Mouse (Mus musculus) left cerebral cortex, adult 11 months (tissue): ENCODE measurements around the gene Heatr5a.

Experiments
- DNase-seq: peaks from one replicate; pipeline ENCODE4 v3.0.0; 2022; ENCODE audit warnings: low spot score

The Heatr5a gene

DNA sequence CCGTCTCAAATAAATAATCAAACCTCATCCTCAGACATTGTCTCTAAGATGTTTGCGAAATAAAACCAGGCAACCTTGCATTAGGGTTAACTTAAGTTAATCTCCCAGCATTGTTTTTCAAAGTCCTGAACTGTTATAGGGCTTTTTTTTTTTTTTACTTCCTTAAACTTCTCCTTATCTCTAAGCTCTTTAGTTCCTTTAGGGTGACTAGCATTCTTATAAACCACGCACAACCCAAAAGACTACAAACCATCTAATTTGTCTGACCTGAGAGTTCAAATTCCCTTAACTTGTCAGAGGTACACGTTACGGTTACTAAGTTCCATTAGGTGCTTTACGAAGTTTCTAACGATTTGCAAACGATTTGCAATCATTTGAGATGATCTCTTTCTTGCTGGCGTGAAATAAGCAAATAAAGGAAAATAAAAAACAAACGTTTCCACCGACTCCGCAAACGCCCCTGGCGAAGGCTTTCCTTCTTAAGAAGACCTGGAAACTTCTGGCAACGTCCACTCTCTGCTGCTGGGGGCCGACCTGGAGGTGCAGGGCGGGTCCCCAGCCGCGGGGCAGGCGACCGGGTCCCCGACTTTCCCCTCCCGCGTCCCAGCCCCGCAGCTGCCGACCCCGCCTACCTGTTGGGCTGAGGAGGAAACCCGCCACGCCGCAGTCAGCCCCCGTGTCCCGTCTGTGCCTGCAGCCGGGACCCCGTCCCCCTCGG is 610 bp downstream of the Heatr5a start:
- DNase-seq, result no peak

DNA sequence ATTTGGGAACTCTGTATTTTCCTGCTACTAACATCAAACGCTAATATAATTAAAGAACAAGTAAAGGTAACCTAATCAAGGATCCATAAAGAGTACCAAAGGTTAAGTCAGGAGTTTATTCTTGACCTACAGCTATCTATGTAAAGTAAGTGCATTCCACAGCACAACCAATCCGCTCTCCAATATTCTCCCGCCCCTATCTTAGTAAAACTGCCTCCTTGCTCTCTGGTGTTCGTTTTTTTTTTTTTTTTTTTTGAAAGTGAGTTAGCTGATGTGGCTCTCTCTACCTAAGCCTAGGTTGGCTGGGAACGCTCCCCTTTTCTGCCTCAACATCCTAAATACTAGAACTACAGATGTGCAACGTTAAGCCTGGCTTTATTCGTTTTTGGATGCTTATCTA is 1.2 kb downstream of the Heatr5a start:
- DNase-seq, result no peak

DNA sequence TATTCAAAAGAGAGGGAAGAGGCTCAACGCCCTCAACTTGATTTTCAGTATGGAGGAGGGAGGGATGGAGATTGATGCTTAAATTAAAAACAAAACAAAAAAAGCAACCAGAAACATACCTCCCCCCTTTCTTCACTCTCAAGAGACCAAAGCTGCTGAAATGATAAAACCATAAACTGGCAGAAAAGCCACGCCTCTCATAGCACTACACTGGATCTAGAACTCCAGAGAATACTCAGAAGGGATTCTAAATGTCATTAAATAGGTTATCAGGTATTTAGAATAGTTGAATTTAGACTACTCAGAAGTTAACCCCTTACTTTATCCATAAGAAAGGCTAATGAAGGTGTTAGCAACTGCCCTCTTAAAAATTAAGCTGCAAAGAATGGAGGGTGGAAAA is 2.0 kb downstream of the Heatr5a start:
- DNase-seq, result no peak

DNA sequence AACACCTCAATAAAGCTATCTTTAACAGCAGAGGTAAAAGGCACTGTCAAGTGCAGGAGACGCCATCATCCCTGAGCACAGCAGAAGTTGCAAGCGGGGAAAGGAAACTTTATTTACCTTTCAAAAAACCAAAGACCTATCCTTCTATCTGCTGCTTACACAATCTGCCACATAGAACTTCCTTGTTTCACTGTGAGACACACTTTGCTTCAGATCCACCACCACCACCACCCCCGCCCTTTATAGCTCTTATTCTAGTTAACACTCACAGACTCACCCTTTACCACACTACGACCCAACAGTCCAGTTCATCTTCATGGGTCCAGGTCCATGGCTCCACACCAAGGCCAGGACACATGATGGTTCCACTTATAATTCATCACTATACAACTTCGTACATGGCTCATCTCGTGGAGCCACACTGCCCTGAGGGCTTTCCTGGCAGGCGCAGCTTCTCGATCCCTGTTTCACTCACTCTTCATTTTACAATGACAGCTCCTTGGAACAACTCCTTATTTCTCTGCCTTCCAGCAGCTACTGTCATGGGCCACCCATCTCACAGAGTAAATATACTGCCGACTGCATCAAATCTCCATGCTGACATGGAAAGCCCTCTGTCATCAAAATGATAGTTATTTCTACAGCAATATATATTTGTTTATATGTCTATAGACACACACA is 3.1 kb downstream of the Heatr5a start:
- no peak for DNase-seq

DNA sequence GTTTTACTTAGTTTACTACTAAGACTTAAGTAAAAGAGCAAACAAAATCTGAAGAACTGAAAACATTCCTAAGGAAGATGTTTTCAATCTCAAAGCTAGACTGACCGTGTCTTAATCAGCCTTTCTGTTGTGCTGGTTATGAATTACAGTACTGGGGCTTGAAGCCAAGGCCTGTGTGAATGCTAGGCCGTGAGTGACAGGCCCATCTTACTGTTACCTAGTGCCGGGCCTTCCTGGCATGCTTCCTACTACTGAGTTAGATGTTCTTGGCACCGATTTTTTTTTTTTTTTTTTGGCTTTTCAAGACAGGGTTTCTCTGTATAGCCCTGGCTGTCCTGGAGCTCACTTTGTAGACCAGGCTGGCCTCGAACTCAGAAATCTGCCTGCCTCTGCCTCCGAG is 13.5 kb downstream of the Heatr5a start:
- no peak for DNase-seq

DNA sequence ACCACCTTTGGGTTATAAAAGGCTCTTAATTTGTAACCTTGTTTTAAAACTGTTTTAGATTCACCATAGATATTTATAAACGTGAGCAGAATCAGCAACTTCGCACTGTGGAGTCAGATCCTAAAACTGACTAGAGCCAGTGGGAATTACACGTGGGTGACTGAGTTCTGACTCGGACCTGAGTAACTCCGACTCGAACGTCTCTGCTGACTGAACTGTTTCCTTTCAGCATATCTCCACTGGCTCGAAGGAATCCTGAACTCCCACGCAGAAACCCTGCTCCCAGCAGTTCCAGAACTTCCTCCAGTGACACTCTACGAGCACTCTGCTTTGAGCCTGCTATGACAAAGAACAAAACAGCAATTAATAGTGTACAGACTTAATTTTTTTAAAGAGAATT is 18.8 kb downstream of the Heatr5a start:
- no peak for DNase-seq

DNA sequence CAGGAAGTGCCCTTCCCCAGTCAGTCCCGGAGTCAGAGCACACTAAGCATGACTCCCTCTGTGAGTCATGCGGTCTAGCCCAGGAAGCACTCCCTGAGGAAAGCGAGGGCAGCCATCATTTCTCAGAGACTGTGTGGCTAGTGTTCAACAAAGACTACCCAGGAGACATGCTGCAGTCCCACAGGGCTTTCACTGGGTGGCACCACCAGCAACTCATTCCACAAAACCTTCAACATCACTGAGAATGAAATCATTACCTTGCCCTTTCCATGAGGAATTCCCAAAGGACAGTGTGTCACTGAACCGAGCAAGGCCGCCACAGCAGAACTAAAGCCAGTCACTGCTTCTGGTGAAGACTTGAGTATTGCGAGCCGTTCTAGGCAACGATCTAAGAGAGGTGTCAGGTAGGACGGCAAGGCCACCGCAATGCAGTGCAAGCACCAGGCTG is 23.6 kb downstream of the Heatr5a start:
- no peak for DNase-seq

DNA sequence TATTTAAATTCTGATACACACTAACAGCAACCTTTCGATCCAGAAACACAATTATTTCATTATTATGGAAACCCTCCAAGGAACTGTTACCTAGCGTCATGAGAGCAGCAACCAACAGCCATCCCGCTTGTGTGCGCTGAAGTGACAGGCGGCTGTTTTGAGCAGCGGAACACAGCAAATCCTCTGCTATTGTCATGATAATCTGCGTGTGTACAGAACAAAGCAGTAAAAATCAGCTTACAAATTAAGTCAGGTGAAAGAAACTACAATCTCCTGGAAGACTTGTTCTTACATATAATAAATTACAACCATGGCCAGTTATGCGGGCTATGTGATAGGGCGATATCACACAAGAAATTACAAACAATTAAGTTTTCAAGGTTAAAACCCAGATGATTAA is 25.8 kb downstream of the Heatr5a start:
- DNase-seq, result no peak

DNA sequence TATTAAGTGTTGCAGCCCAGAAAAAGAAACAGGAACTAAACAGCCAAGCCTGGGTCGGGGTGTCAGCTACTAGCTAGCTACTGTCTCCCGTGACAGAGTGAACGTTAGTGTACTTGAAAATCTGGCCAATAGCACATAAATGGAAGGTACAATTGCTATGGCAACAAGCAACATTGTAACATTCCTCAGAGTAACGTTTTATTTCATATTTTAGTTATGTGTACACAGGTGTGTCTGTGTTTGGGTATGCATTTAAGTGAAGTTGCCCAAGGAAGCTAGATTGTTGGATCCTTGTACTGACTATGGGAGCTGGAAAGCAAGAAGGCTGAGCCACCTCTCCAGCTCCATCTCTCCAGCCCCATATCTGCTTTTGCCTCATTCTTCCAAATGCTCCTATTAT is 31.3 kb downstream of the Heatr5a start:
- DNase-seq, result no peak

DNA sequence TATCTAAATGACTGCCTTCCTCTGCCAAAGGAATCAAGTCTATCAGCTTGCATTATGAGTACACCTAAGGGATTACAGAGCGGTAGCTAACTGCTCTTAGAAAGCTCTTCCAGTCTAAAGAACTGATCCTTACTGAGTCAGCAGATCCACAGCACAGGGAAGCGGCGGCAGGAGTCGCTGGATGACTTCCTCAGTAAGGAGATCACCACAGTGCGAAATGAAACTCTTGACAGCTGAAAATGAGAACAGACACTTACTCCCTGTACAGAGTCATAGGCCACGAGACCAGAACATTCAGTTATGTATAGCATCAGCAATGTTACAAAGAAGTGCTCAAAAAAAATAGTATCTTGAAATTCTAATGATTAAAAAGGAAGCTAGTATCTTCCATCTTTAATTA is 33.2 kb downstream of the Heatr5a start:
- no peak for DNase-seq

DNA sequence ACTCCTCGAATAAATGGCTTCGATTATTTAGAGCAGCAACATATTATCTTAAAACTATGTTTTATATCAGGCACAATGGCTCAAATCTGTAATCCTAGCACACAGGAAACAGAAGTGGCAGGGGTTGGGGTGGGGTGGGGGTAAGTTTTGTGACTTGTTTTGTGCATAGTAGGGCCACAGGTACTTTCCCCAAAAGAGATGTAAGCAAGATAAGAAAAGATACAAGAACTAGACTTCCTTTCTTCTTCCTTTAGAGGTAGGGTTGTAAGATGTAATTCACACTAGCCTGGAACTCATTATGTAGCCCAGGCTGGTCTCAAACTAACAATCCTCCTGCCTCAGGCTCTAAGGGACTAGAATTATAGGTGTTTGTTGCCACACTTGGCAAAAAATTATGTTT is 41.5 kb downstream of the Heatr5a start:
- no peak for DNase-seq

DNA sequence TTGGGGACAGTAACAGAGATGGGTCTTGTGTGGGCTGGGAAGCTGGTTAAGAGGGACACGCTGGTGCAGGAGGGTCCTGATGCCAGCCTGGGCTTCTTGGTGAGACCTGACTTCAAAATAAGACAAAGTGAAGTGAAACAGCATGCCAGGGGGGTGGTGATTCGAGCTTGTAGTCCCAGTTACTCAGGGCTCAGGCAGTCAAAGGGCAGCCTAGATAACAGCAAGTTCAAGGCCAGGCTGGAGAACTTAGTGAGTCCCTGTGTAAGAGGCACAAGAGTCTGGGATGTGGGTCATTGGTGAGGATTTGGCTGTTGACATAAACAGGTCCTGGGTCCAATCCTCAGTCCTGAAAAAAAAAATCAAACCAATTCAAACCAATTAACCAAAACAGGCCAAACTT is 53.9 kb downstream of the Heatr5a start:
- no peak for DNase-seq

DNA sequence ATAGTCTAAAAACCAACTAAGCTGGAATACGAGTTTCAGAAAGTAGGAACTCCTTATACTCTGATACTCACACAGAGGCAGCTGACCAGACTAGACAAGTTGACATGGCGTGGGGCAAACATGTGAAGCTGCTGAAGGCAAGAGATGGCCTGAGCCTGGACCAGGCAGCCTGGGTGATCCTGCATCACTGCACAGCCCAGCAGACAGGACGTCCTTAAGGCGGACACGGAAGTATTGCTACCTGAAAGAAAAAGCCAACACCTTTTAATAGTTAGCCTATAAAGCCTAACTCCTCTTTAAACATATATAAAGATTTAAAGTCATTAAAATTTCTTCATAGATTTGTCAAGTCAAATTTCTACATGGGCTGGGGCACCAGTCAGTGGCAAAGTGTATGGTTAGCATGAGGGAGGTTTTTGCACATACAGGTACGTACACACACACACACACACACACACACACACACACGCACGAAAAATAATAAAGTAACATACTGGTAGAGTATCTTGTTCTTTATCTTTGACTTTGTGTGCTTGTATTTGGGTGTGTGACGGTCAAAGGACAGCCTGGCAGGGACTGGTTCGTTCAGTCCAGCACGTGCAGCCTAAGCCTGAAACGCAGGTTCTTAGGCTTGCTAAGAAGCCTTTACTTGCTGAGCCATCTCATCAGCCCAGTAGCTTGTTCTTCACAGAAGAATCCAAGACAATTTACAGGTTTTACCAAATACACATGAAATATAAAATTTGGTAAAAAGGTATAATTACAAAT is 56.0 kb downstream of the Heatr5a start:
- no peak for DNase-seq

DNA sequence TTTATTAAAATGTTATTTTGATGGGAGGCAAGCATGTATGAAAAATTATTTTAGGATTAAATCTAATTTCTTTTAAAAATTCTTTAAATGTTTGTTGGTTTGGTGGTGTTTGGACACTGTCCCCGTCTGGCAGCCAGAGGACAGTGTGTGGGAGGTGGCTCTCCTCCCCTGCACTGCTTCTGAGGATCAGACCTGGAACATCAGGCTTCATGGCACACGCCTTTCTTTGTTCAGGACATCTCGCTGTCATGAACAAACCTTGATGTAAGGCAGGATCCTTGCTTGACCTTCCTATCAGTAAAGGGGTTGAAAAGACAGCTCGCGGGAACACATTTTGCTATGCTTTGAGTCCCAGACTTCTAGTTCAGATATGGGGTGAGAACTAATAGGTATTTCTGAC is 61.9 kb downstream of the Heatr5a start:
- no peak for DNase-seq

DNA sequence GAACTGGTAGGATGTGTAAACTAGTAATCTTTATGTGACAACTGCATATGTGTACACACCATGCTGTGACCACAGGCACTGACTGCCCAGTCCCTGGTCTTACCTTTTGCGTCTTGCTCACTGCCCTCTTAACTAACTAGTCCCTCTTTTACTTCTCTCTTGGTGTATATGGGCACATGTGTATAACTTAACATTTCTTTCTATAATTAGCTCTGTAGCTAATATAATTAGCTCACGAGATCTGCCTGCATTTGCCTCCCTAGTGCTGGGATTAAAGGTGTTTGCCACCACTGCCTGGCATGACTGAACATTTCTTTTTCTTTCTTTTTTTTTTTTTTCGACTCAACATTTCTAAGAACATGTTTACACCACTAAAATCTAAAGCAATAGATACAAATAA is 63.6 kb downstream of the Heatr5a start:
- no peak for DNase-seq

DNA sequence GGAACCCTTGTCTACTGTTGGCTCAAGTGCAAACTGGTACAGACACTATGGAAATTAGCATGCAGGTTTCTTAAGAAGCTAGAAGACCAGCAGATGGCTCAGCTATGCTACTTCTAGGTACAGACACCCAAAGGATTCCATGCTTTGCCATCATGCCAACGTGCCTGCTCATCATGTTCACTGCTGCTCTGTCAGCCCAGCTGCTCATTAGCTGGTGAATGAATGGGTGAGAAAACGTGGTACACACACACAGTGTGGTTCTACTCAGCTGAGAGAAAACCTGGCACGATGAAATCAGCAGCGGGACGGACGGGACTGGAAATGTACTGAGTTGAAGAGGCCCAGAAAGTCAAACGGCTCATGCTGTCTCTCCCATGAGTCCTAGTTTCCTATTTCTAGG is 70.6 kb downstream of the Heatr5a start:
- DNase-seq, result no peak

DNA sequence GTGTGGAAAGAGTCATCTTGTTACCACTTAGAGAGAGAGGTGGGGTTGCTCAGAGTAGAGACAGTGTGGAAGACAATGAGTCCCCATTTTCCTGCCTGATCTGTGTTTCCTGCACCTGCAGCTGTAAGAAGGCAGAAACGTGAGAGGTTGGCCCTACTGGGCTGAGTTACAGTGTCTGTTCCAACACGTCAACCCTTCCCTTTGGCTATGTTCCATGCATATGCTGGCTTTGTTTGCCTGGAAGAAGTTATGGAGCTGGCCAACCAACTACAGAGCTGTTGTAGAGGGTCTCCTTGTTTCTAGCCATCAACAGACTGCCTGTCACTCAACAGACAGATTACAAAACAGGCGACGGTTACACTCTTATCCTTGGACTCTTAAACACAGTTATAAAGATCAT is 74.2 kb downstream of the Heatr5a start:
- no peak for DNase-seq

DNA sequence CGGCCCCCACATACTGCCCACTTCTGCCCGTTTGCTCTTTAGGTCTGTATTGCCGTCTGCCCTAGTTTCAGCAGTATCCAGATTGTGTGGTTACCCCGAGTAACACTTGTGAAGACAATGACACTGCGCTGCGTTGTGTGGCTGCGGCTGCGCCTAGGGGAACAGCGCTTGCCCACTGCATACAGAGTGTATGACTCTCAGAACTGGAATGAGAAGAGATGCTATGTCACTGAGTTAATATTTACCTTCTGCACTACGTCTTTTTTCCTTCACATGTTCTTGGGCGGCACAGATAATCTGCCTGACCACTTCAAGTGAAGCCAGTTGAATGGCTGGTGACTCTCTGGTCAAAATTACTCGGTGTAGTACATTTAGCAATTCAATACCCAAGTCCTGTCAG is 82.5 kb downstream of the Heatr5a start:
- DNase-seq, result no peak

DNA sequence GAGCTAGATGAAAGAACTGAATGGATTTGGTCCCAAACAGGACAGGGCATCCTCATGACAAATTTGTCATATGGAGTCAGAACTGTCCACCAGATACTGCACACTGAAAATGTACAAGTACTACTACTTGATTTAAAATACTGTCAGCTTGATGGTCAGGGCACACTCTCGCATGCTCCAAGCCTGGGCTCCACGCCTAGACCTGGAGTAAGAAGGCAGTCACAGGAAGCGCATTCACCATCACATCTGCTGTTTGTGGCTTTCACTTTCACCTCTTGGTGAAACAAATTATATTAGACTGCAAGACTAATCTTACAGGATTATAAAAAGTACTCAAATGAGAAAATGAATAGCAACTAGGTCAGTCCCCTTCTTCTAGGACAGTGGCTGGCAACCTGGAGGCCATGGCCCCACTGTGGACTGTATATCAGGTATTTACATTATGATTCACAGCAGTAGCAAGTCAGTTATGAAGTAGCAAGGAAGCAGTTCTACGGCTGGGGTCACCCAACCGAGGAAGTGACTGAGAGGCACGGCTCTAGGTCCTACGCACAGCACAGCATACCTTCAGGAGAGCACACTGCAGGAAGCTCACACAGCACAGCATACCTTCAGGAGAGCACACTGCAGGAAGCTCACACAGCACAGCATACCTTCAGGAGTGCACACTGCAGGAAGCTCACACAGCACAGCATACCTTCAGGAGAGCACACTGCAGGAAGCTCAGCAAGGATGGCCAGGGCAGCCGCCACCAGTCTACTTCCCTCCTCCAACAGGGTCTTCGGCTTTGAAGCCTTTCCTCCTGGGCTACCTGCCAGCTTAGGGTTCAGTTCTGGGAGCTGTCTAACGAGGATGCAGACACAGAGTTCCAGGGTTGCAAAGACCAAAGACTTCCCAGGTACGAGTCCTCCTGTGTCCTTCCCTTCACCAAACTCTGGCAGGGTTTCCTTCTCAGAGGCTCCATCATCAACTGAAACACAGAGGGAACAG is 83.5 kb downstream of the Heatr5a start:
- no peak for DNase-seq

DNA sequence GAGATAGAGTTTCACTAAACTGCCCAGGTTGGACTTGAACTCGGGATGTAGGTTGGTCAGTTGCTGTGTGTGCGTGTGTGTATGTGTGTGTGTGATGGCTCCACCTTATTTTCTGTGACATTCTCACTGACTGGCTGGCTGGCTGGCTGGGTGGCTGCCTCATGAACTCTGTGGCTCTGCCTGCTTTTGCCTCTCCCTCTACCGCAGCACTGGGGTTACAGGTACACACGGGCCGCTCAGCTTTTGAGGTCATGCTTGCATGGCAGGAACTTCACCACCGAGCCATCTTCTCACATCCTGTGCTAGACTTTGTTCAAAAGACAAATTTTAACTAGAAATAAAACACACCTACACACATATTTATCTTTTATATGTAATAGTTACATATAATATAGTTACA is 84.8 kb downstream of the Heatr5a start:
- DNase-seq, result no peak

DNA sequence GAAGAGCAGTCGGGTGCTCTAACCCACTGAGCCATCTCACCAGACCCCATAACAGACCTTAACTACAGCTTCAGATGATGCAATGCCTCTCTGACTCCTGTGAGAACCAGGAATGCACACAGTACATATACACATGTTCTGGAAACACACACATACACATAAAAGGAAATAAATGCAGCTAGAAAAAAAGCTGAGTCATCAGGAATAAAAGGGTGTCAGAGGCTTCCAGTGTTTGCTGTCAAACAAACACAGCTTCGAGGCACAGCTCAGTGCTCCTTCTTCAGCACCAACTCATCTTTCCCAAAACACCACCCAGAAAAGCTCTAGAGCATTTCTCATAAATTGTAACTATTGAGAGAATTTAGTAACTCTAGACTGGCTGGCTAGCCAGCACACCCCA is 86.3 kb downstream of the Heatr5a start:
- no peak for DNase-seq

DNA sequence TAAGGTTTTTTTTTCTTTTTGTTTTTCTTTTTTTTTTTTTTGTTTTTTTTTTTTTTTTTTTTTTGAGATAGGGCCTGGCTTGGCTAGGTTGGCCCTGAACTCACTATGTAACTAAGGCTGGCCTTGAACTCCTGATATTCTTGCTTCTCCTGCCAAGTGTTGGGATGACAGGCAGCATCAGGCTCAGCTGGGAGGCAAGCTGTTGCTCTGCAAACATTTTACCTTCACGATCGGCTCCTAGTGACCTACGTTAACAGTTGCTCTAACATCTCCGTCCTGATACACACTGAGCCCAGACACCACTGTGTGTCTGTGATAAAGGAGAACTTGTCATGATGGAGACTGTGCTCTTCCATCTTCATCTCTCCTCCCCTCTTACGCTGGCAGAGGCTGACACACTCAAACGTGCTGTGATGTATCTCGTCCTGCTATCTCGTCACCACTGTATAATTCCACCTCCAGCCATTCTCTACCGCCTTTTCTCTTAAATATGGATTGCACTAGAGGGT is 87.8 kb downstream of the Heatr5a start:
- no peak for DNase-seq
